Mouse (Mus musculus): Measurements from ENCODE around the gene Cyp8b1.
A peak's percentile ranks its signal among the peaks of the same experiment; 100 is the strongest.

The Cyp8b1 gene

GRCm38 (mm10) chr9:121890441-121890941 lies 25.6 kb downstream of the Cyp8b1 start:
- DNase-seq = peak; percentile 71 to 83

GRCm38 (mm10) chr9:121889927-121890440 lies 26.1 kb downstream of the Cyp8b1 start:
- DNase-seq = no peak

DNA sequence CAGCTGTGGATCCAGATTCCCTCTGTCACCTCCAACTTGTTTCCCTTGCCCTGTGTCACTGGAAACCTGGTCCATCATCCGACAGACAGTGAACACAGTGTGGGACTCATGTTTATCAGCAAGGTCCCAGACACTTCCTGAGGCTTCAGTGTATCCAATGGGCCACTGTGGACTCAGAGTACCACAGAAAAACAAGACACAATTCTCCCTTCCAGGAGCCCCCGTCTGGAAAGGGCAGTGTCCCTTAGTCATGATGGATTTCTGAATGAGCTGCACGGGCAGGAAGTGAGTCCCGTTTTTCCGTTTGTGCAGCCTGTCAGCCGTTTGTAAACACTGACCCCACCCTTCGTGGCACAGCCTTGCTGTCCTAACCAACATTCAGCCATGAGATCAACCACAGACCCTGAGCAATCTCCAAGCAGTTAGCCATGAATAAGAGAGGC lies 34.1 kb downstream of the Cyp8b1 start:
- no peak for DNase-seq

GRCm38 (mm10) chr9:121881301-121881700 lies 34.8 kb downstream of the Cyp8b1 start:
- DNase-seq = peak in 1 of 2 experiments; percentile 4

DNA sequence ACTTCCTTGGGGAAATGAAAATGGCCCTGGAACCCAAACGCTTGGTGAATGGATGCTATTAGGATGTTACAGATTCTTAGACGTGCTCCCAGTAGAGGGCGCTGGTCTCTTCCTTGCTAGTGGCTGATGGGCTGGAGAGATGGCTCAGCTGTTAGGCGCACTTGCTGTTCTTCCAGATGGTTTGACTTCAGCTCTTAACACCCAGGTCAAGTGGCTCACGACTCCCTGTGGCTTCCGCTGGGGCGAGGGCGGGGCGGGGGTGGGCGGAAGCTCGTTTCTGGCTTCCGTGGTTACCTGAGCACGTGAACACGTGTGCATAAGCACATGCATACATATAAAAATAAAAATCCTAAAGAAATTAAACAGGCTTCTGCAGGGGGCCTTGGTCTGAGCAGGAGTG lies 35.3 kb downstream of the Cyp8b1 start:
- peak; percentile 85 to 89 for DNase-seq

DNA sequence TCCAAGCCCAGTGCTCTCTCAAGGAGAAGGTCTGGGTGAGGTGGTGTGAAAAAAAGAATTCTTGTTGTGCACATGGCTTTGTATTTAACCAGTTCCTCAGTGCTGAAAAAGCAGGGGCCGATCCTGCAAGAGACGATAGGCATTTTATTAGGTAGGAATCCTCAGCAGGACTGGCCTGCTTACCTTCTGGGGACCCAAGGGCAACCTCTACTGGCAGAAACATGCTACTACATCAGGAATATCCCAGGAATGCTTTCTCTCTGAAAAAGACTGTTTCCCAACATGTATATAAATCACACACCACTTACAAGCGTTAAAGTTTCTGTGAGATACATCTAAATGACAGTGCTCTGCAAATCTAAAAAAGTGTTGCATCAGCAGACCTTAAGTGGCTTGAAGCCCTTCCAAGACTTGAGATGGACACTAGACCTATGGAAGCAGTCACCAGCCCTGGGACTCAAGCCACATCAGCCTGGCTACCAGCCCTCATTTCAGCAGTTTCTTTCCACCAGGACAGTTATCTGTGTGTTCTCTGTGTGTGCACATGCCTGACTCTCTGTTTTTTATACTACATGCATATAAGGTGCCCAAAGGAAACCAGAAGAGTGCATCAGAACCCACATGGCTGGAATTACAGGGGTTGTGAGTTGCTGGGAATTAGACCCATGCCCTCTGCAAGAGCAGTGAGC lies 38.9 kb downstream of the Cyp8b1 start:
- DNase-seq = peak; percentile 52 to 70

DNA sequence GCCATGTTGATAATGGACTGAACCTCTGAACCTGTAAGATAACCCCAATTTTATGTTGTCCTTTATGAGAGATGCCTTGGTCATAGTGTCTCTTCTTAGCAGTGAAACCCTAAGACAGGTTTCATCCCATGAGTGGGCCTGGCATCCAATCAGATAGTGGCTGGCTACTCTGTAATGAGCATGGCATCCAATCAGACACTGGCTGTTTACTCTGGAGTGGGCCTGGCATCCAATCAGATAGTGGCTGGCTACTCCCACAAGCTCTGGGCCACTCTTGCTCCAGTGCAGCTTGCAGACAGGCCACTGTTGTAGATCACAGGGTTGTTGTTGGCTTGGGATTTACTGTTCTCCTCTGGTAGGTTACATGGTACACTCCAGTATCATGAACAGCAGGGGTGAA lies 42.5 kb downstream of the Cyp8b1 start:
- DNase-seq = no peak

GRCm38 (mm10) chr9:121872062-121872683 lies 43.9 kb downstream of the Cyp8b1 start:
- DNase-seq = no peak

DNA sequence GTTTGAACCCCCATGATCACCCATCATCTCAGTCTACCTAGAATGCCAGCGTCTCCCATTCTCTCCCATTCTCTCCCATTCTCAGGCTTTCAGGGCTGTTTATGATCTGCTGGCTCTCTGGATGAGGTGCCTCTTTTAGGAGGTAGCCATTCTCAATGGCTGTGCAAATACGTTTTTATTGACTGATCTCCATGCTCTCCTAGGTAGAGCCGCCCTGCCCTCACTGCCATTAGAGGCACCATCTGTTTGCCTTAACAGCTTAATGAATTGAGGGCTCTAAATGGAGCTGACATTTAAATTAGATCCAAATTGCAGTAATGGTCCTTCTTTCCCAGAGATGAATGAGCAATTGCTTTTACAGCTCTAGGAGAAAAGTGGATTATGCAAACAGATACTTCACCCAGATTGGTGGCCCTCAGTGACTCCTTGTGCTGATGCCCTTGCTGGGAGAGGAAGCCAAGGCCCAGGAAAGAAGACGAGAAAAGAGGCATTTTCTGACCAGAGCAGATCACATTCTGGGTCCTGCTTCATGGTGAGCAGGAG lies 46.1 kb downstream of the Cyp8b1 start:
- DNase-seq = no peak

DNA sequence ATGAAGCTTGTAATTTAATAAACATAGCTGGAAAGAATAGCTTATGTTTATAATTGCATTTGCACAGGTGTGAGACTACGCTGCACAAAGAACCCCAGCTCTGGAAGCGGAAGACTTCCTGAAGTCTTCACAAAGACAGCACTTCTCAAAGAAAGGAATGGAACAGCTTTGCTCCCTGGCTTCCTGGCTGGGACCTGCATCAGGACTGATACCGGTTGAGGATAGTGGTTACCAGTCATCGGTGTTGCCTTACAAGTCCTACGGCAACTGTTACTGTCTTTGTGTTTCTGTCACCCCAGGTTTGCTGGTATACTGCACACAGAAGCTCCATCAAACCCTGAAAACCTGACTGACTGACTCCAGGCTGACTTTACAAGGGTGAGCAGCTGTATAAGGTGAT lies 46.7 kb downstream of the Cyp8b1 start:
- DNase-seq = no peak

DNA sequence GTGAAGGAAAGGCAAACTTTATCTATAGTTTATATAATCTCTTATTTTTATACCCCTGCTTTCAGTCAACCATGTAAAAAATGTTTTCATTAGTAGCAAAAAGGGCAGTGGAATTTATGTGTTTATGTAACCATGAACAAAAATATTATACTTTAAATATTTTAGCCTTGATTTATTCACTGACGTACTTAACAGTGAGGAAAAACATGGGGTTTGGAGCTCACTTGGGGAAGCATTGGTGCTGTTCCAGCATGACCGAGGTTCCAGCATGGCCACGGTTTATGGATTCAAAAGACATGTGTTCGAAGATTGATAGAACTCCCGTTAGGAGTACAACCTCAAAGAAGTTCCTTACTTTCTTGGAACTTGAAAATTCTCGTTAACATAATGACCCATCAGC lies 47.9 kb downstream of the Cyp8b1 start:
- peak; percentile 44 to 55 for DNase-seq

DNA sequence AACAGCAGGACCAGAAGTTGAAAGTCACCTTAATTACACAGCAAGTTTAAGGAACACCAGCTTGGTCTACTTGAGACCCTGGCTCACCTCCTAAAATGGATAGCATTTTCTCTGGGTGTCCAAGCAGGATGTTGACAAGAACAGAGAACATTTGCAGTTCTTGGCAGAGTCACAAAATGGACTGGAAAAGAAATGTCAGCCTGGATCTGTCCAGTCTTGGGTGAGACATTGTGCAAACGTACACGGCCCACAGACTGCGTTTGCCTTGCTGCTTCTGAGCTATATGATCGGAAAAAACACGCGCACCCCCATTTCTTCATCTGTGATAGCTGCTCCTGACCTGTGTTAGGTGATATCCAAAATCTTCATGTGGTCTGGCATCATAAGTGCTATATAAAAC lies 48.5 kb downstream of the Cyp8b1 start:
- peak; percentile 33 to 44 for DNase-seq

DNA sequence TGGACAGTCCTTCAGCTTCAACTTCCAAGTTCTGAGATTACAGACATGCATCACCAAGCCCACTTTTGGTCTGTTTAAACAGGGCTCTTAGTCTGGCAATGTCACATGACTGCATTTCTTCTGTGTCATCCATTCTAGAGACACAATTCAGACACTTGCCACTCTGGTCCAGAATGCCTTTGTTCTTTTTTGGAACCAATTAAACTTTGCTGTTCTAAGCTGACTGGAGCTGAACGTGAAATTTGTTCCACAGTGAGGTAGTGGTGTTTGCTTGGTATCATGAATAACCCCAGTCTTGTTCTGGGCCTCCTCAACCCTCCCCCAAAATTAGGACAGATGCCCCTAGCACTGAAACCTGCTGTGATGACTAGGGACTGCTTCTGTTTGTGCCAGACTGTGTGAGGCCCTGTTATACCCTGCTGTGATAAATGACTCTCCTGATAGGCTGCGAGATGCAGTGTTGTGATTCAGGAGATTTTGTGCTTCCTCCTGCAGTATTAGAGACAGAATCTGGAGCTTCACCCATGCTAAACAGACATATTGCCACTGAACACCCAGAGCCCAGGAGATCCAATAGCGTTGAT lies 50.6 kb downstream of the Cyp8b1 start:
- no peak for DNase-seq

DNA sequence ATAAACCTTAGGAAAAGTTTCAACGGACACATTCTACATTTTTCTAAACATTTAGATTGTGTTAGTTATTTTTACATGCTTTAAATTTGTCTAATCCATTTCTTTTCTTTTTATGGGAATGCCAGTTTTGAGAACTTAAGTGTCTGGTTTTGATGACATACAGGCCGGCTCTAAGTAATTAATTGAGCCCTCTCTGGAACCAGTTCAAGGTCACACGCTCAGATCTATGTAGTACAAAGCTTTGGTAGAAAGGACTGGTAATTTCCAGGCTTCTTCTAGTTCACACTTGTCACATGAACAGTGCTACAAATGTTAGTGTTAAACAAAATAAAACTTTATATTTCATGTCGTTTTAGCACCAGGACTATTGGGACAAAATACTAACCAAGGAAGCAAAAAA lies 51.3 kb downstream of the Cyp8b1 start:
- DNase-seq = no peak

Data from kidney, postnatal 4 days (tissue).